Mouse (Mus musculus) neutrophil, adult 83 days (primary cell): ENCODE data around the gene Cybb. TPM values are rescaled to one million over a fixed set of nuclear protein-coding genes. Genes with fewer than 3 reads are reported as not detected.

ENCODE experiments used
- total RNA-seq, 2 experiments: library from RNA; stranded (reverse); gene quantifications; one replicate each; pipeline ENCODE4 v1.2.4; 2023

Cybb gene
- total RNA-seq = 1,000 to 10,000 TPM; 1,238 to 1,474 TPM

DNA sequence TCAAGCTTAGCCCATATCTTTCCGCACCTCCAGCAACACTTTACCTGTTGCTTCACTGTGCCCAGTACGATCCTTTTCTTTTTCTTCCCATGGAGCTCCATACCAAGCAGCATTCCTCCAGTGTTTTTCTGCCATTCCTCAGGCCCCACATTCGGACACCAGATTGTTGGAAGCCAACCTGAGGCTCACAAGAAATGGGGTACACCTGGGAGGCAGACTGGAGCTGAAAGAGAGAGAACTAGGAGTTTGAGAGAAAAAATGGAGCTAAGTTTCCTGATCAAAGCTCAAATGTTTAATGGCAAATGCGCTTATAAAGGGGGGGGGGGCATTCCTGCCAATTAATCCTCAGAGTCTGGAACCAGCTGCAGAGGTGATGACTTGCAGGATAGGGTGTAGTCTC, at the start of gene Cybb:
TSS of gene Cybb (minus strand) at position 101 of the 400 bp plus-strand sequence.

Other genes starting within 250 kb of the Cybb start
- gene Gm14862, start 230.9 kb downstream of the Cybb start, total RNA-seq = not detected
- 10 to 100 TPM; 11.3 to 13.2 TPM for gene Xk, start 215.0 kb downstream of the Cybb start, total RNA-seq
- 1 to 10 TPM; 2.6 to 3.6 TPM for gene H2al1m, start 204.0 kb downstream of the Cybb start, total RNA-seq
- gene H2al1k, start 137.1 kb downstream of the Cybb start, total RNA-seq = not detected
- not detected for gene H2al1o, start 84.6 kb upstream of the Cybb start, total RNA-seq
- gene Dynlt3, start 175.2 kb upstream of the Cybb start, total RNA-seq = 10 to 100 TPM; 19.7 to 28.4 TPM